Mouse (Mus musculus): ENCODE measurements at regions not wholly inside any gene's neighbourhood (a gene's known extent, or its start where the extent isn't known, plus 50 kb on each side); places are given as distances from the start of the nearest gene placed in this dataset.

DNA sequence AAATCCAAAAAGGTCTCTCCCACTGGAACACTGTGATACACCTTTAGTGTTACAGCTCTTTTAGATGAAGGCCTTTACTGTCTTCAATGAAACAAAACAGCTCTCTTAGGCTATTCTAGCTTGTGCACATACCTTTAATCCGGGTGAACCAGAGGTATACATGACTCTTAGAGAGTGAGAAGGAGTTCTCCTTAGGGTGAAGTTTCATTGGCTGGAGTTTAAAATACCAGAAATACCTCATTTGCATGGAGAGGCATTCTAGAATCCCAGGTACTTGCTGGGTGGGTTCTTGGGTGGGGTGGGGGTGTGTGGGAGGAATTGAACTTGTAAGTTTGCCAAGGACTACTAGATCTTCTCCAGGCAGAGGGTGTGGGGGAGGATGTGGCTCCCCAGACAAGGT is 173.3 kb downstream of the Zfp365 start:
- ATAC-seq (replicated peaks; ENCODE audit: low read depth, poor library complexity, severe bottlenecking): no peak

DNA sequence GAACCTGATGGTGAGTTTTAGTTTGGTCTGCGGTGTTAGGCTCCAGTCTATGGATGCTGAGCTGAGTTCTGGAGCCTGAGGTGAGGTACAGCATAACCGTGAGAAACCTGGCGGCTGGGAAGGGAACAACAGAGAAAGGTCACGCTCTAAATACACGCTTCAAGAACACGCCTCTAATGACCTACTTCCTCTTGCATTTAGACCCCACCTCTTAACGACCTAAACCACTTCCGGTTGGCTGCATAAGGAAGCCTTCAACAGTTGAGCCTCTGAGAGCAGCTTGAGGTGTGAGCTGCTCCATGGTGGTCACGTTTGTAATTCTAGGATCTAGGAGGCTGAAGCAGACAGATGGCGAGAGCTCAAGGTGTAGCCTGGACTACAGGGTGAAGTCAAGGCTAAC is 175.8 kb downstream of the Zfp365 start:
- 0 out of 2 replicates have a peak, but pooled peaks have one; percentile 39 for ATAC-seq (replicated peaks; ENCODE audit: low read depth, poor library complexity, severe bottlenecking)

DNA sequence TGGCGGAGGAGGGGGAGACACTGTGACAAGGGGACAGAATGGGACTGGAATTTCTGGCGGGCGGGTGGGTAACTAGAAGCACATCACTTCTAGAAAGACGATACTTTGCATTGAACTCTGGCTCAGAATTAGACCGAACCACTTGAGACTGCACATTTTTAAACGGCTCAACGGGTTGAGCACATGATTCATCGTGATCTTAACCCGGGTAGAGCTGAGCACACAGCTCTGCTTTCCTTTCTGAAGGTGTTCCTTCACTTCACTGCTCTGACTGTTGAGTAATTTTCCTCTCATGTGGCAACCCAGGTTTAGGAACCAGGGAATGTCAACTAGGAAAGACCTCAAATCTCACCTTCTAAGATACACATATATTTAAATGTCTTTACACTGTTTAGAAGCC is 180.9 kb downstream of the Zfp365 start:
- ATAC-seq (replicated peaks; ENCODE audit: low read depth, poor library complexity, severe bottlenecking): no peak

DNA sequence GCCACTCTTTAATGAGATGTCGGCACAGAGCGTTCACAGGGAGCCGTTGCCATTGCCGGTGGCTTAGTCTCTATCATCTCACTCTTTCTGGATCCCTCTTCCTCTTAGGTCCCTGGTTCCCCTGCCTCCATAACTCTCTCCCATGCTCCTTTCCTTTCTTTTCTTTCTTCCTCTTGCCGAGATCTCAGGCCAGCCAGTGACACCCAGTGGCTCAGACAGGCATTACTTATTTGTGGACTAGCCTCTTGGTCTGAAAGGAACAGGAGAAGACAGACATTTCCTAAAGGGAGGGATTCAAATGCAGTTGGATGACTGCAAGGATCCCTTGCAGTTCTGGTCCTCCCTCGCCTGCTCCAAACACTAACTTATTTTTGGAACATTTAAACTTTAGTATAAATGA is 180.5 kb upstream of the Ado start:
- peak; percentile 95 for ATAC-seq (replicated peaks; ENCODE audit: low read depth, poor library complexity, severe bottlenecking)

DNA sequence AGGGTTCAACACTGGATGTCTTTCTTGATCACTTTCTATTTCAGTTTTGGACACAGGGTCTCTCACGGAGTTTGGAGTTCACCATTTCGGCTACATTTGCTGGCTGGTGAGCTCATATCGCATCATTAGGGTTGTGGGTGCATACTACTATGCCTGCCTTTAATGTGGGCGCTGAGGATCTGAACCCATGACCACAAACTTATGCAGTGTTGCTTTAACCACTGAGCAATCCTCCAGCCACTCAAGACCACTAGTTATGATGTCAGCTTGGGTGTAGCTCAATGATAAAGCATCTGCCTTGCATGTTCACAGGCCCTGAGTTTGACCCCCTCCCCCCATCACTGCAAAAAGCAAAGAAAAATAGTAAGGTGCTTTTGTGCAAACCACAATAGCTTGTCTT is 178.8 kb upstream of the Ado start:
- ATAC-seq (replicated peaks; ENCODE audit: low read depth, poor library complexity, severe bottlenecking): no peak

DNA sequence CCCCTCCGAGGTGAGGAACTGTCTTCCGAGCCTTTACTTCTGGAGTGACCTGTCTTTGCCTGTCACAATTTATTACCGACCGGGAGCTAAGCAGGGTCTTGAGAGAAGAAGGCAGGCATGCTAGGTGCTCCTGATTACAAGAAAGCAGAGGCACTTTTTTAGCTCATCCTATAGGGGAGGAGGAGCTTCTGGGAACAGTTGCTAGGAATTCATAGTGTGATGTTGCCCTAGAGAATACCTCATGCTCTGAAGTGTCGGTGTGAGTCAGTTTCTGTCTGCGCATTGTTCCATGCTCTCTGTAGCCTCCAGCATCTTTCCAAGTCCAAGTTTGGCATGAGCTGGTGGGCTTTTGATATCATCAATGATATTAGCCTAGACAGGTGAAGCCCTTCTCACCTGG is 178.0 kb upstream of the Ado start:
- ATAC-seq (replicated peaks; ENCODE audit: low read depth, poor library complexity, severe bottlenecking): no peak

DNA sequence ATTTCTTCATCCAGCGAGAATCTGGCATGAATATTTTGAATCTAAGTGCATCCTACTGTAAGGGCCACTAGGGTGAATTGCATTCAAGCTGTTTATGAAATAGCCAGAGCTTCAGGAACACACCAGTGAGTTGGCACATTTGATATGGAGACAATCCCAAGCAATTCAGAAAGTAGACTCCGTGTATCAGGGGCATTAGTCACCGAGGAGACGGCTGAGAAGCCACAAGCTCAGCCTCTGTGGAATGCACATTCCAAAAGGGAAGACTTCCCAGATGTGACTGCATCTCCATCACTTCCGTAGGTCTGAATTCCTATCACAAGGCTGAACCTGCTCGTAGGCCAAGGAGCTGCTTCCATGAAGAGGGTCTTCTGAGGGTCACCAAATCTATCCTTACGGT is 177.6 kb upstream of the Ado start:
- no peak for ATAC-seq (replicated peaks; ENCODE audit: low read depth, poor library complexity, severe bottlenecking)

DNA sequence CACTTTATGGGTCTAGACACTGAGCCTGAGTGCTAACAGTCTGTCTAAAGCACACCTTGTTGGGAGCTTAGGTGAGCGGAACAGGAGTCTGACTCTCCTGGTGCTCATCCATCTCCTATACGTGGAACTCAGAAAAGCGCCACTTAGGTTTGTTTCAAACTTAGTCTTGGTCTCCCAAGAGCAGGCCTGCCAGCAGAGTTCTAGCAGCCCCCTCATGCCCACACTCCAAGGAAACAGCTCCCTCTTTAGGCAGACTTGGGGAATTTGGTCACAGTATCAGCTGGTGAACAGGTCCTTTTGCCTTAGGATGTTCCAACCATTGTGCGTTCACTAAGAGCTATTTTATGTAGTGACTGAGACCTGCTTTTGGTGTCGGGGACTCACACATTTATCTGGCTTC is 173.0 kb upstream of the Ado start:
- peak; percentile 88 for ATAC-seq (replicated peaks; ENCODE audit: low read depth, poor library complexity, severe bottlenecking)

DNA sequence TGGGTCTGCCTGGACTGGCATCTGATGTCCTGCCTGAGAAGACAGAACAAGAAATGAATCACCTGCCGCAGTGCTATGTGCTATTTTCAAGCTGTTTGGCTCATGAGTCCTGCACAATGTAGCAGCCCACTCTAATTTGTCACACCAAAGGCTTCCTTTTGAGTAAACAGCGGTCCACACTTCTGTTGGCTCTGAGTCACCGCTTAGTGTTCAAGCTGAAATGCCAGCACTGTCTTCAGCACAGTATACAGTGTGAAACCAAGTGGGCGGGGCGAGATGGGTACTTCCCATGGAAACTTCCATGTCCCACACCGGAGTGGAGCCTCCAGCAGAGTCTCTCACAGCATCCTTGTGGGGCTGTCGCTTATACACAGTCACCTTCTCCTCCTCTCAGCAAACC is 168.8 kb upstream of the Ado start:
- no peak for ATAC-seq (replicated peaks; ENCODE audit: low read depth, poor library complexity, severe bottlenecking)

DNA sequence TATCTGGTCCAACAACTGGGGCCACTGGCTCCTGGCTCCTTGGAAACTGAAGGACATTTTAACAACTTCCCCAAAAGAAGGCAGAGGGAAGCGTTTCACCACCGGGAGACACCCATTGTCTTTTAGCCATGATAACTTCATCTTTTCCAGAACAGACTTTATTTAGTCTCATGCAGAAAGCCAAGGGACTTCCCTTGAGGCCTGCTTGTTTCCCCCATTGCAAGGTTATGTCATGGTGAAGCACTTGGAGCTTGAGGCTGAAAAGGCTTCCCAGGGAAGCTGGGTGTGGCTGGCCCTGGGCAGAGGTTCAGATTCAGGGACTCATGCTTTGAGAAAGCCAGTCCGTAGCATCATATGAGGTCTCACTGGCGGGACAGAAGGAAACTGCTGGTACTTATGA is 166.3 kb upstream of the Ado start:
- no peak for ATAC-seq (replicated peaks; ENCODE audit: low read depth, poor library complexity, severe bottlenecking)

DNA sequence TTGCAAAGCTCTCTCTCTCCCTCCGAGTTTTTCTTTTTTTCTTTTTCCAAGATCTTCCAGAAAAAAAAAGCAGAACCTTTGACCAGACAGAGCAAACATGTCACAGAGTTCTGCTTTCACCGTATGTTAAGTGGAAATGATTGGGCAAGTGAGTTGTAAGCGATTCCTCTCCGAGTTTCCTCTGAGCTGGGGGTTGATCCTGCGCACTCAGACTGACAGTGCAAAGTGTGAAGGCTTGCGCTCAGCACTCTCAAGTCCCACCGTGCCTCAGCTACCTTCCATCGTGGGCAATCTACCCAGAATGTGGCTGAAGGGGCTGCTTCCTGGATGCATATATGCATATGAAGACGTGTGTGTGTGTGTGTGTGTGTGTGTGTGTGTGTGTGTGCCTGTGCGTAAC is 164.3 kb upstream of the Ado start:
- peak; percentile 77 for ATAC-seq (replicated peaks; ENCODE audit: low read depth, poor library complexity, severe bottlenecking)

DNA sequence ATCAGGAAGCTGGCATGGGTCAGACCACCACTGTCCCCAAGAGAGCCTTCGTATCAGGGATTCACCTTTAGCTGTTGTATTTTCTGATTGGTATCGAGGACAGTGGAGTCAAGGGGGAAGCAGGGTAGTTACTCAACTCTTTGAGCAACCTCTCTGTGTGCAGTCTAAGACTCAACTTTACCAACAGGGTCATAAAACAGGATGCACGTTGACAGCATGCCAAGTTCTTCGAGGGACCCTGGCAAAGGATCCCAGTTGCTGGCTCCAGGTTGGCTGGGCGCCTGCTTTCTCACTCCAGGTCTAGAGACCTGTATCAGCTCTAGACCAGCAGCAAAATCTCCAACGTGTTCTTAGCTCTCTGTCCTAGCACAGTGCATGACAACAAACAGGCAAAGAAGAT is 163.9 kb upstream of the Ado start:
- ATAC-seq (replicated peaks; ENCODE audit: low read depth, poor library complexity, severe bottlenecking): peak; percentile 53

DNA sequence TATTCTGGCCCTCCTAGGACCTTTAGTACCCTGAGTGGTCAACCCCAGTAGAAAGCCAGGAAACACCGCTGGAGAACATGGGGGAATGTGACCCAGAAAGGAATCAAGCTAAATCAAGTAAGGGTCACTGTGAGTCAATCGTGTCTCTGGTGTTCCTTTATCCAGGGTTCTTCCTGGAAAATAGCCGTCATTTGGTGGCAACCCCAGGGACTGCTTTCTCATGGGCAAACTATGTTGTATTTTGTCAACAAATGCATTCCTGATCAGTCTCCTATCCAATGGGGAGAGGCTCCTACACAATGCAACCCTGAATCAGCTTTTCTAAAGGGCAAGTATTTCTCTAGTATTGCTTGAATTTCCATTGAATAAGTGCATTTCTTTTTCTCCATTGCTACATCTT is 163.2 kb upstream of the Ado start:
- no peak for ATAC-seq (replicated peaks; ENCODE audit: low read depth, poor library complexity, severe bottlenecking)

DNA sequence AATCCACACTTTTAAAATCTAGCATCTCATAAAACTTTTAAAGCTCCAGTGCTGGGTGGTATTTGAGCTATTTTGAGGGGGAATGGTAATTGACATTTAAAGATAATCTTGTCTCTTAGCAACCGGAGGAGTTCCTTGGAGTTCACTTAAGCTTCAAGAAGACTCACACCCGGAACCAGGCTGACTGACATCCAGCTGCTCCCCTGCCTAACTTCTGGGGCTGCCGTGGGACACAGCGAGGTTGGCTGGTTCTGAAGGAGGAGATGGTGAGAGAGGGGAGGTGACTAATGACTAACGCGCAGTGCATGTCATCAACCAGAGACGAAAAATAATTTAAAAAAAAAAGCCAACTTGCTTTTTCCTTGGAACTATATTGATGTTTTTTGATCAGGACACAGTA is 157.7 kb upstream of the Ado start:
- ATAC-seq (replicated peaks; ENCODE audit: low read depth, poor library complexity, severe bottlenecking): no peak

DNA sequence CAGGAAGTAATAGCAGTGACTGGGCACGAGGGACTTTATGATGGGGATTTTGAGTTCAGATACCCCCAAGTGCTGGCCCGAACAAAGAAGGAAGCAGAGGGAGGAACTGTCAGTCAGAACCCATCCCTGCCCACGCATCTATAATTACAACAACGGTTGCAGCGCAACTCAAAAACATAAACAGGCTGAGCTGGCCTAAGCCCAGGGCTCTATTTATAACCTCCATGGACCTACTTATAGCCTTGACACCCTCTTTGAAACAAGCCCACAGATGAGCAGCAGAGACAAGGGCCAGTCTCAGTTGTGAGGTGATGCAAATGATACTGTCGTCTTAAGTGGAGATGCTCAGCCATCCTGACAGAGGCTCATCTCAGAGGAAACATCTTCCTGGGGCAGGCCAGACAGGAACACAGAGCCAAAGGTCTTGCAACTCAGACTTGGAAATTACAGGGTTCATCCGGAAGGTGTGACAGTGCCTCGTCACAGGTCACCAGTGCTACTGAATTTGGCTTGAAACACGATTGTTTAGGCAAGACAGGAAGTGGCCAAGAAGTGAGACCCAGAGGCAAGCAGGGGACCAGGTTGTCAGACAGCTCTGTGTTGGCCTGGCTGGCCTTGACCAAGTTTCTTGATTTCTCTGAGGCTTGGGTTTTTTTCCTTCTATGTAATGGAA is 154.2 kb upstream of the Ado start:
- peak; percentile 45; the same call in 1 of the 2 replicates for ATAC-seq (replicated peaks; ENCODE audit: low read depth, poor library complexity, severe bottlenecking)

DNA sequence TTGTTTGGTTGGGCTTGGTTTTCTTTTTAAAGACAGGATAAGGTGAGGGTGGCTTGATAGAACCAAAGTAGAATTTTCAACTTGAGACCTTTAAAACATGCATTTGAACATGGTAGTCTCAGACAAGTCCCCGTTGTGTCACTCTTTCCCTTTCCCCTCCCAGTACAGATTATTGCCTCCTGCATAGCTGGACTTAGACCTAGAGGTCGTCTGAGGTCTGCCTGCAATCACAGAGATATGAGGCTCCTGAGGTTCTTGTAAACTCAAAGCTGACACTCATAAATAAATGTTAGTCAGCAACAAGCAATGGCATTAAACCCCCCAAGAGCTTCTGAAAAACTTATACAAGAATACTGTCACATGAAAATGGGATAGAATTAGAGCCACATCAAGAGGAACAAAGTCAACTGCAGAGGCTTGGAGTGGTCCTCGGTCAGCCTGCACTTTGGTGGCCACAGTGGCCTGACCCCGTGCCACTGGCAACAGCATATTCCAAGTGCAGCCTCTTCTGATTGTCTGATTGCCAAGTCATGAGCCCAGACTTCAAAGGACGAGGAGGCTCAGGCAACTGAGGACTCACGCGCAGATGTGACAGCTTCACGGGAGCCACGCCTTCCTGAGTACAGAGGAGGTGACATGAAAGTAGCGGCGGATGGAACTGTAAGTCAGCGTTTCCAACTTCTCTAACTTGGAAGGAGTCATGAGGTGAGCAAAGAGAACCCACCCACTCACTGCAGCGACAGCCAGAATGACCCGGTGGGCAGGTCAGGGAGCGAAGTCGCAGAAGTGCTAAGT is 148.8 kb upstream of the Ado start:
- no peak for ATAC-seq (replicated peaks; ENCODE audit: low read depth, poor library complexity, severe bottlenecking)

DNA sequence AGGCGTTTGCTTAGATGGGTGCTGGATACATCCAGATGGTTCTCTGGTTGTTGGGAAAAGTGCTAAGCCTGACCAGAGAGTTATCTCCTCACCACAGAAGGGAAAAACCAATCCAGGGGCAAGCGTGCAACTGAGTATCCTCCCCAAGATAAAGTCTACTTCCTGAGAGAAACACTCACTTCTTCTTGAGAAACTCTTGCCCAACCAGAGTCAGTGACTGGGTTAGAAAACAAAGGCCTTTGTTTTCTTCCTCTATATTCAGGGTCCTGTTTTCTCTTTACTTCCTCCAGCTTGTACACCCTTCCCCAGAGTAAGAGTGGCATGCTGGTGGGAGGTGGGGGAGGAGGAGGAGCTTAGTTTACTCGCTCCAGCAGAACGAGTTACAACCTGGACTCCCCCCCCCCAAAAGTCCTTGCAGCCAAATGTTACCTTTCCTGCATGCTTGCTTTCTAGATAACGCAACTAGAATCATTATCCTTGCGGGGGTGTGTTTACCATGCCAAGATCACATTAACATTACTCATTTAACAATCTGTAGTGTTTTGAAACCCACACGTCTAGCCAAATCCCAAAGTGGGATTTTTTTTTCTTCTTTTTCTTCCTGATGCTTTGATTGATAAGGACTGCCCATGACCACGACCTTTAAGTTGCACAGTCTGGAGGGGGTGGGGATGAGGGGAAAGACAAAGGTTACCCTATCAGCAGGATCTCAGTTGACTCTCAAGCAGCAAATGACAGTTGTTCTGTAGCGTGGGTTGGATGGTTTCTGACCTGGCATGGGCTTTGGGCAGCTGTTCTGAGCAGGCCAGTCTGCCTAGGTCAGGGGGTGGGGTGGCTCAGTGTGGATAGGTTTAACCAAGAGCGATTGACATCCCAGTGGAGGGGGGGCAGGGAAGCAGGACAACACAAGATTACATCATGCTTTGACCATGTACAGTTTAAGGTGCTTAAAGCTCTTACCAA is 147.4 kb upstream of the Ado start:
- ATAC-seq (replicated peaks; ENCODE audit: low read depth, poor library complexity, severe bottlenecking): peak; percentile 73

DNA sequence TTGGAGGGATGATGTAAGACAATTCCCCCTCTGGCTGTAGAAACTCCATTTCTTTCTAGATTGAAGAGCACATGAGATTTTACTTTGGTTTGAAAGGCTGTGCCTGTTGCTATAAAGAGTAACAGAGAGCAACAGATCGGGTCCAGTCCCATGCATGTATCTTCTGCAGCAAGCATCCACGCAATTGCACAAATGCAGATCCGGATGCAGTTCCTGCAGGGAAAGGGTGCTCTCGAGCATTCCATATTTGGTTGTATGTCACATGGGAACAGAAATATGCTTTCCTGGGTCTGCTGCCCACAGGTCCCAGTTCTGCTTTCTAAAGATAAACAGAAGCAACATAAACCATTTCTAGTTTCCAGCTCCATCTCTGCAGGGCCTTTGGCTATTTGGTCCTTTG is 146.0 kb upstream of the Ado start:
- ATAC-seq (replicated peaks; ENCODE audit: low read depth, poor library complexity, severe bottlenecking): no peak

DNA sequence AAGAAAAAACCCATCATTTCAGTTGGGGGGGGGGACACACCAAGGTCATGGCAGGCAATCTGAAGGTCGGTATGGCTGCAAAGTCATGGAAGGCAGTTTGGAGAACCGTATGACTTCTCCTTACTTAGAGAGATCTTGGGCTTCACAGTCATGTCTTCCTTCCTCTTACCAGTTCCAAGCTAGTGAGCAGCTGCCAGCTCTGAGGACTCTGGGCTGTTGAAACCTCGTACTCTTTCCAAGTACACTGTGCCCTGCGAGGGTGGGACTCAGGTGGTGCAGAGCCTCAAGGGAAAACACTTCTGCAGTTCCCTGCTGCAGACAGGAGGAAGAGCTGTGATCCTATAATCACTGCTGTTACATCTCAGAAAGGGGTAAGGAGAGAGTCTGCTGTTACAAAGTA is 144.8 kb upstream of the Ado start:
- peak; percentile 58 for ATAC-seq (replicated peaks; ENCODE audit: low read depth, poor library complexity, severe bottlenecking)

DNA sequence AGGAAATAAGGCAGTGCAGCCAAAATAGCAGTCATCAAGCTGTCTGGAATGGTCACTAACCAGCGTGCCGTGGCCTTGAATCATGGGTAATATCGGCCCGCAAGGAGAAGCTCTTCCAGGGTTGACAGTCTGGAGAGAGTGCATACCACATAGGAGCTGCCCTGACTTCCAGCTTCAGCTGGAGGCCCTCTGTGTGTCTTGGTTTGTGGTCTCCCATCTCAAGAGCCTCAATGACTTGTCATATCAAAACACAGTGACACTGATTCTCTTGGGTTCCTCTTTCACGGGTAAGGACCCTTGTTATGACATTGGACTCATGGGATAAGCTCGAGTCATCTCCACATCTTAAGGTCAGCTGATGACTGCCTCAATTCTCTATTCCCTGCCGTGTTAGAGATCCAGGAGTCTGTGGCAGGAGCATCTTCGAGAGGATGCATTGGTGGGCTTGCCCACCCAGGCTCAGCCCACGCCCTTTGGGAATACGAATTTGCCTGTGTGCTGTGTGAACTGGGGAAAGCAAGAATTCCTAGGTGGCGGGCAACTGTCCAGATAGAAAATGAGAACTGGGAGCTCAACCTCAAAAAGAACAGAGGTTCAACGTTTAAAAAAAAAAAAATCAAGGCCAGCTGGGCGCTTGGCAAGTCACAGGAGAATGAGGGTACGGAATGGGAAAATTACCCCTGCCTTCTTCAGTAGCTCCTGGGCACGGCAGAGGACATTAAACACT is 141.4 kb upstream of the Ado start:
- ATAC-seq (replicated peaks; ENCODE audit: low read depth, poor library complexity, severe bottlenecking): peak; percentile 77

Data from common myeloid progenitor, adult 5-6 weeks (primary cell).